ENCODE assay signal across 13 mouse cellular contexts in genomic region chr9:9475009-9475744, GRCm38 (mm10).
DNase-seq lines count a peak whose midpoint lies in the region; ATAC-seq lines count a peak whose summit lies in the region.
"Had no signal": no experiment of that assay in that cellular context is flagged by ENCODE, and none has a peak within 500 bp of the region (broad histone marks: within the 10 kb centered on the region; RNA-seq: fewer than 3 reads in every experiment).

No protein-coding gene starts in this region.

- no peaks in the 10 kb centered on the region for H3K9me3 ChIP-seq in embryonic facial prominence, embryonic 14.5 days (ENCODE audit: control insufficient read depth, low read length)
- H3K9me3 ChIP-seq in embryonic facial prominence, embryonic 10.5 days = no peaks in the 10 kb centered on the region
- H3K9me3 ChIP-seq in neural tube, embryonic 13.5 days = no peaks in the 10 kb centered on the region
- H3K9me3 ChIP-seq: lung, embryonic 15.5 days; midbrain, embryonic 12.5 days had no signal

- H3K27ac ChIP-seq in embryonic facial prominence, embryonic 14.5 days (replicated peaks; ENCODE audit: low read depth, low read length) = no peak overlapping the region
- no peak overlapping the region for H3K27ac ChIP-seq in embryonic facial prominence, embryonic 10.5 days (replicated peaks)
- no peak overlapping the region for H3K27ac ChIP-seq in neural tube, embryonic 13.5 days (replicated peaks)
- H3K27ac ChIP-seq: lung, embryonic 15.5 days; midbrain, embryonic 12.5 days had no signal

- WGBS in embryonic facial prominence, embryonic 14.5 days = 52% methylated on average over 8 of the region's 8 CpGs
- WGBS in embryonic facial prominence, embryonic 10.5 days = 70% methylated on average over 8 of the region's 8 CpGs
- WGBS in neural tube, embryonic 13.5 days = 25% methylated on average over 8 of the region's 8 CpGs

- H3K36me3 ChIP-seq in embryonic facial prominence, embryonic 14.5 days (ENCODE audit: control insufficient read depth, insufficient read depth, low read length) = no peaks in the 10 kb centered on the region
- no peaks in the 10 kb centered on the region for H3K36me3 ChIP-seq in embryonic facial prominence, embryonic 10.5 days (replicated peaks)
- H3K36me3 ChIP-seq in neural tube, embryonic 13.5 days = no peaks in the 10 kb centered on the region
- H3K36me3 ChIP-seq: lung, embryonic 15.5 days; midbrain, embryonic 12.5 days had no signal

- no peaks in the 10 kb centered on the region for H3K27me3 ChIP-seq in embryonic facial prominence, embryonic 14.5 days (replicated peaks; ENCODE audit: control insufficient read depth, insufficient read depth, low read length)
- no peaks in the 10 kb centered on the region for H3K27me3 ChIP-seq in embryonic facial prominence, embryonic 10.5 days (replicated peaks; ENCODE audit: low read depth, poor library complexity, severe bottlenecking)
- no peaks in the 10 kb centered on the region; the same call in 1 of the 2 replicates for H3K27me3 ChIP-seq in neural tube, embryonic 13.5 days
- H3K27me3 ChIP-seq: lung, embryonic 15.5 days; midbrain, embryonic 12.5 days had no signal

- DNase-seq in embryonic facial prominence, embryonic 14.5 days (ENCODE audit: low spot score) = peak; percentile 10
- no peak for DNase-seq in embryonic facial prominence, embryonic 10.5 days (ENCODE audit: low spot score)
- DNase-seq in layer of hippocampus, postnatal 14 days (ENCODE audit: low spot score in 2 of 2) = peak; percentile 13 to 51
- no peak for DNase-seq in layer of hippocampus, postnatal 25 days (ENCODE audit: extremely low spot score in 1 of 2, low spot score in 1 of 2)
- DNase-seq in heart, postnatal 4 days = peak; percentile 26
- DNase-seq in spleen, postnatal 36 days (ENCODE audit: low spot score in 2 of 2) = no peak
- DNase-seq: cerebellum, adult 8-10 months; kidney, adult 9 months; thymus, adult 18-20 months had no signal

- no peak overlapping the region for H3K4me3 ChIP-seq in embryonic facial prominence, embryonic 14.5 days (ENCODE audit: low read depth, low read length)
- no peak overlapping the region for H3K4me3 ChIP-seq in embryonic facial prominence, embryonic 10.5 days
- no peak overlapping the region for H3K4me3 ChIP-seq in neural tube, embryonic 13.5 days
- H3K4me3 ChIP-seq: lung, embryonic 15.5 days; midbrain, embryonic 12.5 days had no signal

- ATAC-seq in embryonic facial prominence, embryonic 14.5 days (ENCODE audit: low read depth) = no peak
- peak; percentile 93 for ATAC-seq in neural tube, embryonic 13.5 days (ENCODE audit: low read depth)
- ATAC-seq in granulocyte monocyte progenitor cell, adult 5-6 weeks (replicated peaks; ENCODE audit: poor library complexity, severe bottlenecking) = no peak

- no peaks in the 10 kb centered on the region for H3K4me1 ChIP-seq in embryonic facial prominence, embryonic 14.5 days (ENCODE audit: control insufficient read depth, insufficient read depth, low read length)
- H3K4me1 ChIP-seq in embryonic facial prominence, embryonic 10.5 days = no peaks in the 10 kb centered on the region
- H3K4me1 ChIP-seq in neural tube, embryonic 13.5 days (replicated peaks) = peaks cover 12% of the 10 kb centered on the region; the same call in 1 of the 2 replicates
- H3K4me1 ChIP-seq: lung, embryonic 15.5 days; midbrain, embryonic 12.5 days had no signal

- no peak overlapping the region for H3K4me2 ChIP-seq in embryonic facial prominence, embryonic 14.5 days (ENCODE audit: low read depth, low read length)
- H3K4me2 ChIP-seq in neural tube, embryonic 13.5 days = no peak overlapping the region
- H3K4me2 ChIP-seq: lung, embryonic 15.5 days; midbrain, embryonic 12.5 days had no signal

- no peak overlapping the region for H3K9ac ChIP-seq in embryonic facial prominence, embryonic 14.5 days (ENCODE audit: low read depth, low read length)
- H3K9ac ChIP-seq in neural tube, embryonic 13.5 days = no peak overlapping the region
- H3K9ac ChIP-seq: lung, embryonic 15.5 days; midbrain, embryonic 12.5 days had no signal

Comparison
In these comparisons a context has a peak if more than half of its experiments do, and no peak if none do; other contexts are left out.
1. DNase-seq: peak in embryonic facial prominence, embryonic 14.5 days (single experiment), layer of hippocampus, postnatal 14 days (2 of 2) and heart, postnatal 4 days (single experiment); none in embryonic facial prominence, embryonic 10.5 days (single experiment), layer of hippocampus, postnatal 25 days (0 of 2) and spleen, postnatal 36 days (0 of 2).